Mouse (Mus musculus) c-Kit-negative CD71-positive TER-119-positive erythroid progenitor cells, embryonic 14.5 days (primary cell): ENCODE measurements around the gene Rab3ip.

Source experiments
- DNase-seq: peaks from one replicate; pipeline ENCODE4 v3.0.0-alpha.2; 2013; ENCODE audit warnings: low read depth, low spot score

The Rab3ip gene

DNA sequence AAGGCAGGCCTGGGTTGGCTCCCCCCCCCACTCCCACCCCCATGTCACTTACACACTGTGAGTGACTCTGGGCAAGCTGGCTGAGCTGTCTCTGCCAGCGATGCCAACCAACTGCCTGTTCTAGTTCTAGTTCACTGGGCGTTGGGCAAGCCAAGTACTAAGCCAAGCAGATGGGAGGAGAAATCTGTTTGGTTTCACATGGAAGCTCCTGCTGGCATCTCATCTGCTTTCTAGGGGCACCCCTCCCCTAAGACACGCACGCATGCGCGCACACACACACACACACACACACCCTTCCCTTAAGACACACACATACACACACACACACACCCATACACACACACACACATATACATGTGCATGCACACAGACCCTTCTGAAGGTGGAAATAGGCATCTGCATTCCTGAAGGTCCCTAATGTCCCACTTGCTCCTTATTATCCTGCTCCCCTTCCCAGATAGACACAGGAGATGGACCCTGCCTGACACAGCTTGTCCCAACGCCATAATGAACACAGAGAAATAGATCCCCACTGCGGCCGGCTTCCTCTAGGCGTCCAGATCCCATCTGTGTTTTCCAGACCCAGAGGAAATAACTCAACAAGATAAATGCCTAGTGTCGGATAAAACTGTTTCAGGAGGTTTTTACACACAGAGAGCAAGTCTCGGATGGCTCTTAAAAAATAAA is 79.1 kb downstream of the Rab3ip start:
- DNase-seq, result no peak

DNA sequence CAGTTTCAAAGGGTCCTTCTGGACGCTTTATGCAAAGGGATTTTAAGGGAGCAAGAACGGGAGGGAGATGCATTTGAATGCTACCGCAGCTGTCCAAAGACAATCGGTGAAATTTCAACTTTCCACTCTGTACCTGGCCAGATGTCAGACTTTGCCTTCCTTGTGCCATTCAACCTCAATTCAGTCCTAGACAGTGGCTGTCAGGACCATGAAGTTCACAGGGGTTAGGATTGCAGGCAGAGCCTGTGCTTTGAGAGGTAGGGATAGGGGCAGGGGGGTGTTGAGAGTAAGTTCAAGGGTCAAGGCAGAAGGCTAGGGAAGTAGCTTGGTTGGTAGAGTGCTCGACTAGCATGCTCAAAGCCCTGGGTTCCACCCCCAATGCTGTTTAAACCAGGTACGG is 79.8 kb downstream of the Rab3ip start:
- DNase-seq, result no peak
